Mouse (Mus musculus) megakaryocyte, embryonic 14.5 days (primary cell): ENCODE results near the gene Spock3.

Experiments used
- FLI1 ChIP-seq: IDR thresholded peaks from 2 replicates; pipeline ENCODE4 v1.6.1; 2012; ENCODE audit warnings: low read length, inconsistent platforms, mixed read lengths
- GATA1 ChIP-seq: IDR thresholded peaks from 3 replicates; pipeline ENCODE4 v1.6.1; 2012; ENCODE audit warnings: mixed read lengths, low read length, inconsistent platforms, borderline replicate concordance

- TF ChIP-seq GATA1 (no peak), FLI1 (no peak)
Observed at GRCm38 (mm10) chr8:63088984-63089383, 138.2 kb downstream of the Spock3 start.
